Mouse (Mus musculus): Measurements from ENCODE around the gene Gdpd4. TPM values are rescaled to one million over a fixed set of nuclear protein-coding genes. Genes with fewer than 3 reads are reported as not detected.

Gene Gdpd4
- polyA plus RNA-seq, 1 experiment from 2014 or later = not detected

GRCm38 (mm10) chr7:98095852-98096251 is 176.1 kb downstream of the Gdpd4 start:
- Histone ChIP-seq H3K4me3 (ENCODE audit: low read depth, low read length) (no peak overlapping the region), H3K36me3 (ENCODE audit: control insufficient read depth, insufficient read depth, low read length) (peaks cover 3% of the 10 kb centered on the region; the same call in 1 of the 2 replicates), H3K9me3 (ENCODE audit: control insufficient read depth, low read length) (0 out of 2 replicates have a peak, but pooled peaks cover 2% of the 10 kb centered on the region), H3K27me3 (ENCODE audit: control insufficient read depth, insufficient read depth, low read length) (no peaks in the 10 kb centered on the region), H3K4me1 (replicated peaks; ENCODE audit: control insufficient read depth, insufficient read depth) (no peaks in the 10 kb centered on the region), H3K27ac (replicated peaks) (no peak overlapping the region), H3K9ac (ENCODE audit: low read length) (no peak overlapping the region), H3K4me2 (replicated peaks; ENCODE audit: low read depth) (no peak overlapping the region)
- 93% methylated on average over 4 of the region's 4 CpGs for WGBS
- DNase-seq (ENCODE audit: low spot score) (no peak), ATAC-seq (ENCODE audit: low FRiP score, low TSS enrichment) (no peak)
- no peak for TF ChIP-seq EP300 (optimal IDR thresholded peaks at IDR 0.05)
- TF ChIP-seq CTCF (IDR thresholded peaks at IDR 0.05; ENCODE audit: low read depth) = no peak

- no peaks in the 10 kb centered on the region for H3K4me1 ChIP-seq (replicated peaks; ENCODE audit: control insufficient read depth, insufficient read depth)
- TF ChIP-seq EP300 (optimal IDR thresholded peaks at IDR 0.05) (no peak), CTCF (IDR thresholded peaks at IDR 0.05; ENCODE audit: low read depth) (no peak)
- peaks cover 3% of the 10 kb centered on the region; the same call in 1 of the 2 replicates for H3K36me3 ChIP-seq (ENCODE audit: control insufficient read depth, insufficient read depth, low read length)
- H3K9ac ChIP-seq (ENCODE audit: low read length) = no peak overlapping the region
- no peak for DNase-seq (ENCODE audit: low spot score)
- H3K27ac ChIP-seq (replicated peaks) = no peak overlapping the region
- no peak for ATAC-seq (ENCODE audit: low FRiP score, low TSS enrichment)
- H3K4me3 ChIP-seq (ENCODE audit: low read depth, low read length) = no peak overlapping the region
- 0 out of 2 replicates have a peak, but pooled peaks cover 2% of the 10 kb centered on the region for H3K9me3 ChIP-seq (ENCODE audit: control insufficient read depth, low read length)
- H3K4me2 ChIP-seq (replicated peaks; ENCODE audit: low read depth) = no peak overlapping the region
- no peaks in the 10 kb centered on the region for H3K27me3 ChIP-seq (ENCODE audit: control insufficient read depth, insufficient read depth, low read length)
- 94% methylated on average over 8 of the region's 8 CpGs for WGBS
Observed at GRCm38 (mm10) chr7:98097557-98097956, 177.8 kb downstream of the Gdpd4 start.

Other genes starting within 250 kb of the Gdpd4 start
- 78.4 and 79.2 TPM in 2 replicates for gene Clns1a, start 223.3 kb upstream of the Gdpd4 start, polyA plus RNA-seq (2015; fragmentation: Nextera tagmentation; extraction: Ambion mirVana)
- 22.0 and 22.2 TPM in 2 replicates for gene Aqp11, start 181.7 kb upstream of the Gdpd4 start, polyA plus RNA-seq (2015; fragmentation: Nextera tagmentation; extraction: Ambion mirVana)
- gene Pak1, start 131.4 kb upstream of the Gdpd4 start, polyA plus RNA-seq (2015; fragmentation: Nextera tagmentation; extraction: Ambion mirVana) = 18.1 and 19.4 TPM in 2 replicates
- gene Myo7a, start 199.6 kb downstream of the Gdpd4 start, polyA plus RNA-seq (2015; fragmentation: Nextera tagmentation; extraction: Ambion mirVana) = 2.1 and 2.4 TPM in 2 replicates
- gene Omp, start 225.5 kb downstream of the Gdpd4 start, polyA plus RNA-seq (2015; fragmentation: Nextera tagmentation; extraction: Ambion mirVana) = 0.57 and 0.65 TPM in 2 replicates

All from stomach, postnatal 0 days (tissue).